Mouse (Mus musculus): Measurements from ENCODE around the gene Hrh2.

Hrh2 gene

GRCm38 (mm10) chr13:54176406-54177020, 15.4 kb upstream of the Hrh2 start:
- DNase-seq (ENCODE audit: low spot score in 2 of 2): no peak

- DNase-seq (ENCODE audit: low spot score in 2 of 2): peak; percentile 39 to 40
Measured at GRCm38 (mm10) chr13:54177346-54177745, 14.6 kb upstream of the Hrh2 start.

- DNase-seq (ENCODE audit: low spot score in 2 of 2): peak in 1 of 2 experiments; percentile 35
Measured at GRCm38 (mm10) chr13:54178647-54179046, 13.3 kb upstream of the Hrh2 start.

- DNase-seq (ENCODE audit: low spot score in 2 of 2): no peak
Measured at GRCm38 (mm10) chr13:54179971-54180370, 12.0 kb upstream of the Hrh2 start.

GRCm38 (mm10) chr13:54180461-54180860, 11.5 kb upstream of the Hrh2 start:
- peak; percentile 78 to 82 for DNase-seq (ENCODE audit: low spot score in 2 of 2)

GRCm38 (mm10) chr13:54181318-54181717, 10.6 kb upstream of the Hrh2 start:
- no peak for DNase-seq (ENCODE audit: low spot score in 2 of 2)

- no peak for DNase-seq (ENCODE audit: low spot score in 2 of 2)
Measured at GRCm38 (mm10) chr13:54181947-54182346, 10.0 kb upstream of the Hrh2 start.

GRCm38 (mm10) chr13:54186394-54186793, 5.5 kb upstream of the Hrh2 start:
- DNase-seq (ENCODE audit: low spot score in 2 of 2): no peak

GRCm38 (mm10) chr13:54188190-54188706, 3.7 kb upstream of the Hrh2 start:
- no peak for DNase-seq (ENCODE audit: low spot score in 2 of 2)

GRCm38 (mm10) chr13:54189896-54190295, 2.0 kb upstream of the Hrh2 start:
- no peak for DNase-seq (ENCODE audit: low spot score in 2 of 2)

GRCm38 (mm10) chr13:54191181-54191580, 748 bp upstream of the Hrh2 start:
- no peak for DNase-seq (ENCODE audit: low spot score in 2 of 2)

GRCm38 (mm10) chr13:54193580-54193979, 1.7 kb downstream of the Hrh2 start:
- no peak for DNase-seq (ENCODE audit: low spot score in 2 of 2)

GRCm38 (mm10) chr13:54199000-54199399, 7.1 kb downstream of the Hrh2 start:
- no peak for DNase-seq (ENCODE audit: low spot score in 2 of 2)

GRCm38 (mm10) chr13:54202458-54202857, 10.5 kb downstream of the Hrh2 start:
- DNase-seq (ENCODE audit: low spot score in 2 of 2): no peak

GRCm38 (mm10) chr13:54203419-54203818, 11.5 kb downstream of the Hrh2 start:
- DNase-seq (ENCODE audit: low spot score in 2 of 2): no peak

GRCm38 (mm10) chr13:54205195-54205594, 13.3 kb downstream of the Hrh2 start:
- no peak for DNase-seq (ENCODE audit: low spot score in 2 of 2)

GRCm38 (mm10) chr13:54206140-54206753, 14.3 kb downstream of the Hrh2 start:
- DNase-seq (ENCODE audit: low spot score in 2 of 2): no peak

GRCm38 (mm10) chr13:54209476-54210253, 17.7 kb downstream of the Hrh2 start:
- DNase-seq (ENCODE audit: low spot score in 2 of 2): no peak

GRCm38 (mm10) chr13:54211528-54212488, 19.9 kb downstream of the Hrh2 start:
- no peak for DNase-seq (ENCODE audit: low spot score in 2 of 2)

GRCm38 (mm10) chr13:54212516-54212915, 20.6 kb downstream of the Hrh2 start:
- DNase-seq (ENCODE audit: low spot score in 2 of 2): no peak

GRCm38 (mm10) chr13:54215266-54215665, 23.3 kb downstream of the Hrh2 start:
- no peak for DNase-seq (ENCODE audit: low spot score in 2 of 2)
